Mouse (Mus musculus) spleen, adult 2 months (tissue): ENCODE results near the gene Mboat1. TPM values are rescaled to one million over a fixed set of nuclear protein-coding genes. Genes with fewer than 3 reads are reported as not detected.

Experiments used
- DNase-seq, 2 experiments: peaks; one replicate each; pipeline versions ENCODE4 v3.0.0 to v3.0.0-alpha.2; 2012 to 2021; ENCODE audit warnings: low spot score in 2 of 2, low read depth in 1 of 2
- H3K27ac ChIP-seq: fragments of 200-500 bp; 2 replicates; pipeline ENCODE4 v1.5.1; 2012; ENCODE audit warnings: low read length, inconsistent platforms; ENCODE audit not compliant: insufficient read depth
- H3K27me3 ChIP-seq: fragments of 200-500 bp; 2 replicates; pipeline ENCODE4 v1.6.1; 2012; ENCODE audit warnings: mild to moderate bottlenecking, moderate library complexity, low read length, inconsistent platforms; ENCODE audit not compliant: control insufficient read depth, insufficient read depth
- H3K36me3 ChIP-seq: fragments of 200-500 bp; 2 replicates; pipeline ENCODE4 v1.6.1; 2012; ENCODE audit warnings: mild to moderate bottlenecking, low read length, inconsistent platforms; ENCODE audit not compliant: control insufficient read depth, insufficient read depth
- H3K4me1 ChIP-seq: fragments of 200-500 bp; 2 replicates; pipeline ENCODE4 v1.6.1; 2011; ENCODE audit warnings: inconsistent platforms; ENCODE audit not compliant: control insufficient read depth, insufficient read depth, insufficient read length
- H3K4me3 ChIP-seq: fragments of 200-500 bp; 2 replicates; pipeline ENCODE4 v1.5.1; 2011; ENCODE audit warnings: mild to moderate bottlenecking, inconsistent platforms; ENCODE audit not compliant: insufficient read depth, insufficient read length; ENCODE audit errors: extremely low read depth
- CTCF ChIP-seq: fragments of 200-500 bp; IDR thresholded peaks from 2 replicates; pipeline ENCODE4 v1.5.1; 2011; ENCODE audit warnings: mild to moderate bottlenecking, inconsistent platforms; ENCODE audit not compliant: insufficient read depth, insufficient read length, insufficient replicate concordance; ENCODE audit errors: extremely low read depth
- POLR2A ChIP-seq: fragments of 200-500 bp; IDR thresholded peaks from 2 replicates; pipeline ENCODE4 v1.6.1; 2011; ENCODE audit warnings: low read depth, low read length, inconsistent platforms
- WGBS: fragments of 180-500 bp; shearing (Covaris S2); methylation state at CpG from one replicate; pipeline ENCODE4 v1.1.7; 2018; 5-methylcytosine and 5-hydroxymethylcytosine counted together
- polyA plus RNA-seq: library from polyadenylated mRNA; depleted of rRNA; stranded (reverse); fragments of >200 nt; gene quantifications from 2 replicates; pipeline ENCODE4 v1.2.3, GENCODE M21; 2012; rRNA removed

Gene Mboat1
- polyA plus RNA-seq, 1 experiment, result 3.6 TPM

DNA sequence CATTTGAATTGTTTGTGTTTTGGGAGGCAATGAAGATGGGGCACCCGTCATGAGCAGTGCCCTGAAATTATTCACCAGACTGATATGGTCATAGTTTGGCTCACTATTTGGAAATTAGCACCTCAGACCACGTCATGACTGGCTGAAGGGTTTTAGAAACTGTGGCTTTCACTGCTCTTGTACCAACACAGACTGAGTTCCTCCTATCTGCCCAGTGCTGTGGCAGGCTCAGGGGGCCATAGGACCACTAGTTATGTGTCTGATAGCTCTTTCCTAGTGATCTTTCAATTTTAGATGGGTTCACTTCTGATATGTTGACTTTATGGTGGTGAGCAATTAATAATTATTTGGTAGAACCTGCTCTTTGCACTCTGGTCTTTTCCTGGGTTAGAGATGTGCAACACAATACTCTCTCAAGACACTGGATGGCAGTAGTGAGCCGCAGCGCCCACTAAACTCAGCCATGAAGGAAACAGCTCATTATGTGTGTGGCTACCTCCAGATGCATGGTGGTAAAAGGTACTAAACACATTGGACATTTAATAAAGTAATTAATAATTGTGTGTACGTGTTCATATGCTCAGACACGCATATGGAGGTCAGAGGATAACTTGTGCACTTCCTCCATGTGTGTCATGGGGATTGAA lies 135.9 kb downstream of the Mboat1 start:
- DNase-seq, result no peak
- no peak overlapping the region for H3K4me3 ChIP-seq

More for the DNA sequence above, 135.9 kb downstream of the Mboat1 start:
- Histone ChIP-seq H3K4me1 (no peaks in the 10 kb centered on the region), H3K27me3 (no peaks in the 10 kb centered on the region), H3K27ac (no peak overlapping the region), H3K36me3 (no peaks in the 10 kb centered on the region)
- 25% methylated on average over 6 of the region's 6 CpGs for WGBS
- no peak for TF ChIP-seq POLR2A
- peak; percentile 56; the same call in 1 of the 2 replicates for TF ChIP-seq CTCF

Other genes with a start within 250 kb of the Mboat1 start
- gene E2f3, start 150.4 kb upstream of the Mboat1 start, polyA plus RNA-seq, result 2.1 and 2.2 TPM in 2 replicates
- gene Agtr1a, start 200.0 kb downstream of the Mboat1 start, polyA plus RNA-seq, result 22.1 and 26.6 TPM in 2 replicates